Mouse (Mus musculus): Measurements from ENCODE around the gene Unk. TPM values are rescaled to one million over a fixed set of nuclear protein-coding genes. Genes with fewer than 3 reads are reported as not detected.

Unk gene
- total RNA-seq (2015; ENCODE audit: low replicate concordance) (12.2 and 15.1 TPM in 2 replicates), total RNA-seq (2017; ENCODE audit: low replicate concordance) (24.3 and 29.4 TPM in 2 replicates)

DNA sequence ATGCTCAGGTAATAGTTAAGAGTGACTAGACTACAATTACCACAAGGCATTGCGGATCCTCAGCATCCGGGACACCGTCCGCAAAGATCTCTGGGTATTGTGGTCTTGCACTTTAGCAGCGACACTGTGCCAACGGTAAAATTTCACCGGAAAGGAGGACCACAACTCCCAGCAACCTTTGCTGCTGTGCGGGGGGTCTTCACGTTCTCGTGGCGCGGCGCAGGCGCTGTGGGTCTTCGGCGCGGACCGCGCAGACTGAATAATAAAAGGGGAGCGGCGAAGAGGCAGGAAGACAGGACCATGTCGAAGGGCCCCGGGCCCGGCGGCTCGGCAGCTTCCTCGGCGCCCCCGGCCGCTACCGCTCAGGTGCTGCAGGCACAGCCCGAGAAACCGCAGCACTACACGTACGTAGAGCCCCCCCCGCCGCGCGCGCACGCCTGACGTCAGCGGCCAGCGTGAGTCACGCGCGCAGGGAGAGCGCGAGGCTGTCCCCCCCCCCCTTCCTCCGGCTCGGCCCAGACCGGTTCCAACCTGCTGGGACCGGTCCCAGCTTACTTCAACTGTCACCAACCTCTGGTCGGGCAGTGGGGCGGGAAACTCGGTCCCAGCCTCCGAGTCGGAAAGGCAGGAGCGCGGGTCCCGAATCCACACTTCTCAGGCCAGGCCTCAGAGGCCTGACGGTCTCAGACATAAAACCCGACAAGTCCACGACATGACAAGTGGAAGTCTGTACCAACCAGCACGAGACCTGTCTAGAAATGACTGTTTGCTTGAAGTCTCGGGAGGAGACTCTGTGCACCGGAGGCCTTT lies at the start of gene Unk:
Gene Unk (plus strand): TSS at position 235 of the 810 bp plus-strand sequence.
- peak; percentile 84 for ATAC-seq (replicated peaks; ENCODE audit: low FRiP score, poor library complexity, severe bottlenecking)

DNA sequence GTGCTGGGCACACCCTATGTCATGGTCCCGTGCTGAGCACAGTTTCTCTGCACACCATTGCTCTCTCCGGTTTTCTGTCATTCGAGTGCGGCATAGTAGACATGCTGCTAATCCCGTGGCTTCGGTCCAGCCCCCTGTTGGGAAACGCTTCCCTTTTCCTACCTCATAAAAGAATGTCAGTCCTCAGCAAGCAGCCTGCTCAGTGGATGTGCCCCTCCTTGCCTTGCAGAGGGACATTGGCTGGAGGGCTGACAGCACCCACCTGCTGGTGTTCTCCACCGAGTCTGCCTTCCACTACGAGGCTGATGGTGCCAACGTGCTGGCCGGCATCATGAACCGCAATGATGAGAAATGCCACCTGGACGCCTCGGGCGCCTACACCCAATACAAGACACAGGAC lies 47.6 kb upstream of the Unk start:
- ATAC-seq (replicated peaks; ENCODE audit: low FRiP score, poor library complexity, severe bottlenecking): no peak

DNA sequence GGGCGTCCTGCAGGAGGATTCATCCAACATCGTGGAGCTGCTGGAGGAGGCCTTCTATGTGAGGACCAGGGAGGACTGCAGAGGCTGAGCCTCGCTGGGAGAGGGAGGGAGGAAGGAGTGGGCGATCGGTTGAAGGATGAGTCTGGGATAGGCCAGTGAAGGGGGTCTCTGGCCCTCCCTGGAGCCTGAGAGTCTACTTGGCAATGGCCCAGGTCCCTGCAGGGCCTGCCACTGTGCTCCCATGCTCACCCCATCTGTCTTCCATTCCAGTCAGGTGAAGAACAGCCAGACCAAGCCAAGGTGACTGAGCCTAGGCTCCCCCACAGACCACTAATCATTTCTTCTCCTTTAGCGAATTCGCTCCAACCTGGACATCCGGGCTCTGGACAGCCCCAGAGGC lies 46.8 kb upstream of the Unk start:
- no peak for ATAC-seq (replicated peaks; ENCODE audit: low FRiP score, poor library complexity, severe bottlenecking)

DNA sequence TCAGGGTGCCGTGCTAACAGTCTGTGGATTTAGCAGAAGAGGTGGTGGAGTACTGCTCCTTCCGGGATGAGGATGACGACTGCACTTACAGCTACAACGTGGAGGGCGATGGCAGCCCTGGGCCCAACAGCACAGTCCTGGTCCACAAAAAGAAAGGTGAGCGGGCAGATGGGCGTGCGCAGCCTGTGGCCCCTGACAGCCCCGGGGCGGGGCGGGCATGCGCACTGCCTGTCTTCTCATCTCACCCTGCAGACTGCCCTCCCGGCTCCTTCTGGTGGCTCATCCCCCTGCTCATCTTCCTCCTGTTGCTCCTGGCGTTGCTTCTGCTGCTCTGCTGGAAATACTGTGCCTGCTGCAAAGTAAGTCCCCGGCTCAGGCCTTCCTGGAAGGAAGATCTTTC lies 40.4 kb upstream of the Unk start:
- ATAC-seq (replicated peaks; ENCODE audit: low FRiP score, poor library complexity, severe bottlenecking): no peak

DNA sequence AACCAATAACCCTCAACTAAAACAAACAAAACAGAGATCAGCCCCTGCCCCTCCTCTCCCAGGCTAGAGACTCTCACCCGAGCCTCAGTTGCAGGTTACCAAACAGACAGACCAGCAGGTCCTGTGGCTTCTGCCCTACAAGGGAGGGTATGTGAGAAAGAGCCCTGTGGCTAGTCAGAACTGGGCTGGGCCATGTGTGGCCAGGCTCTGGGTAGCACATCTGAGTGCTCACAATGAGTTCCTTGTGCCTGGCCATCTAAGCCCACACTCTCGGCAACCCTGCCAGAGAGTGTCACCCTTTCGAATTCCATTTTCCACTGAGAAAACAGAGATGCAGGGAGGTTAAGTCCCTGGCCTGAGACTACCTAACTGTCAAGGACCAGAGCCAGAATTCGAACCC lies 38.0 kb upstream of the Unk start:
- ATAC-seq (replicated peaks; ENCODE audit: low FRiP score, poor library complexity, severe bottlenecking): no peak

DNA sequence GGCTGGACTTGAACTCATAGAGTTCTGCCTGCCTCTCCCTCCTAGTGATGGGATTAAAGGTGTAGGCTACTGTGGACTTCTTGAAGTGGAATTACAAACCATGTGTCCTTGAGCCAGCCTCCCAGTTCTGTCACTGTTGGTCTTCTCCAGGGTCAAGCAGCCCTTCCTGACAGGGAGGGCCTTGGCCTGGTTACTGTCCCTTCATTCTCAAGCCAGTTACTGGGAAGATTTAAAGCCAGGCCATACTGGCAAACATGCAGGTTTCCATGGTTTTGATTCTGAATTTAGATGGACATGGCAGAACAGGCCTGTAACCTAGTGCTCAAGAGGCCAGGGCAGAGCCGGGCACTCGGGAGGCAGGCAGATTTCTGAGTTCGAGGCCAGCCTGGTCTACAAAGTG lies 34.9 kb upstream of the Unk start:
- no peak for ATAC-seq (replicated peaks; ENCODE audit: low FRiP score, poor library complexity, severe bottlenecking)

DNA sequence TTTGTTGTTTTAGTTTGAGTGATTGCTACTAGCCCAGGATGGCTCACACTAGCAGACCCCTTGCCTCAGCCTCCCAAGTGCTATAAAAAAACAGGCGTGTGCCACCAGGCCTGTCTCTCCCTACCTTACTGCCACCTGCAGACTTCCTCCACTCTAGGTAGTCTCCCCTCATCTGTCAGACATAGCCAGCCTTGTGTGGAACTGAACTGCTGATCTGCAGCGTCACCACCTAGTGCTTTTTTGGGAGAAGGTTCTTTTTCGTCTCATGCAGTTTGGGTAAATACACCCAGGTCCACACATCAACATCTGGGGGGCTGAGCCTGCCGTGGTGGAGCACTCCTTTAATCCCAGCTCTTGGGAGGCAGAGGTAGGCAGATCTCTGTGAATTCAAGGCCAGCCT lies 33.1 kb upstream of the Unk start:
- no peak for ATAC-seq (replicated peaks; ENCODE audit: low FRiP score, poor library complexity, severe bottlenecking)

DNA sequence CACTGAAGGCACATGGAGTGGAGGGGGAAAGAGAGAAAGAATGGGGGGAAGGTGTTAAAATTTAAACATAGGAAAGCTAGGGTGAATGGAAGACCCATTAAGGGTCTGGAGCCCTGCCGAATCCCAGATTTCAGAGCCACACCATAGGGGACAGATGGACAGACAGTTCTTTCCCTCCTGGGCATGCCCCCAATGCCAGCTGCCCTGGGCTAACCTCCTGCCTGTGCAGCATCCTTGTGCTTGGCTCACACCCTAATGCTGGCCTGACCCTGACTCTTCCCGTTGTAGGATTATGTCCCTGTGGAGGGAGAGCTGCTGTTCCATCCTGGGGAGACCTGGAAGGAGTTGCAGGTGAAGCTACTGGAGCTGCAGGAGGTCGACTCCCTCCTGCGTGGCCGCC lies 32.5 kb upstream of the Unk start:
- ATAC-seq (replicated peaks; ENCODE audit: low FRiP score, poor library complexity, severe bottlenecking): no peak

DNA sequence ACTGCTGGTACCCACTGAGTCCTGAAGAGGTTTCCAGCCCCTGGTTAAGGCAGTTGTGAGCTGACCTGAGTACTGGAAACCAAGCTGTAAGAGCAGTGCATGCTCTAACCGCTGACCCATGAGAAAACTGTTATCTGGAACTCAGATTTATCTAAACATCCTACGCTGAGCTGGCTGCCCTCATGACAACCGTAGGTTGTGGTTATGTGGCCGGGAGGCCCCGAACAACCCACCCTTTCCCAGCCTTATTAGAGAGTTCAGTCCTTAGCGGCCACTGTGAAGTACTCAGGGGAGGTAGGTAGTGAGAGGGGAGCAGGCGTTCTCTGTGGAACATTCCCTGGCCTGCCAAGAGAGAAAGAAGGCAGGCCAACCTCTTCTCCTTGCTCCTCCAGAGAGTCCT lies 31.1 kb upstream of the Unk start:
- no peak for ATAC-seq (replicated peaks; ENCODE audit: low FRiP score, poor library complexity, severe bottlenecking)

DNA sequence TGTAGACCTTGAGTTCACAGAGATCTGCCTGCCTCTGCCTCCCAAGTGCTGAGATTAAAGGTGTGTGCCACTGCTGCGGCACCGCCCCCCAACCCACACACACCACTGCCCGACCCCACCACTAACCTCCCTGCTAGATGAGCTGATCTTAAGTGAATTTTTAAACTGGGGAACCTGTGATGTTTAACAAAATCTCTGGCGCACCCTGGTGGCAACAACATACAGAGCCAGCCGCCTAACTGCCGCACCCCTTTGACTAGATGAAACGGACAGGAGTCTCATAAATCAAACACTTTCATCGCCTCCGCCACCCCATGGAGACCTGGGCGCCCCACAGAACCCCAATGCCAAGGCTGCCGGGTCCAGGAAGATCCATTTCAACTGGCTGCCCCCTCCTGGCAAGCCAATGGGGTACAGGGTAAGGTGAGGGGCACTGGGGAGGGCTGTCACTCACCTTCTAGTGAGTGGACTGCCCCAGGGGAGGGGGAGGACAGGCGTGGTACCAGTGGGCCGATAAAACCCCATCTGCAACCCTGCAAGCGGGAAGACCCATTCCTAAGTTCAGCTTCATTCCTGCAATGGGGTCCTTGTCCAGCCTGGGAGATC lies 30.5 kb upstream of the Unk start:
- ATAC-seq (replicated peaks; ENCODE audit: low FRiP score, poor library complexity, severe bottlenecking): peak; percentile 53

DNA sequence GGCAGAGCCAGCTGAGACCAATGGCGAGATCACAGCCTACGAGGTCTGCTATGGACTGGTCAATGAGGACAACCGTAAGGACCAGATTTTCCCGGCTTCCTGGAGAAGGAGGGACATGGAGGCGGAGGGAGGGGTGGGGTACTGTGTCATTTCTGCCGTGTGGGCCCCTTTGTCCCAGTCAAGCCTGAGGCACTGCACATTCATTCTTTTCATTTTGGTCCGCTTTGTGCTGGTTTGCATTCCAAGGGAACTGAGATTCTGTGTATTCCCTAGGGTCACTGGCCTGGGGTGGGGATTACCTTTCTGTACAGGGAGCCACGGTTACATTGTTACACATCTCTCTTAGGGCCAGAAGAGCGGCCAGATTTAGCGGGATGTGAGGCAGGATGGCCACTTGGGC lies 29.5 kb upstream of the Unk start:
- no peak for ATAC-seq (replicated peaks; ENCODE audit: low FRiP score, poor library complexity, severe bottlenecking)

DNA sequence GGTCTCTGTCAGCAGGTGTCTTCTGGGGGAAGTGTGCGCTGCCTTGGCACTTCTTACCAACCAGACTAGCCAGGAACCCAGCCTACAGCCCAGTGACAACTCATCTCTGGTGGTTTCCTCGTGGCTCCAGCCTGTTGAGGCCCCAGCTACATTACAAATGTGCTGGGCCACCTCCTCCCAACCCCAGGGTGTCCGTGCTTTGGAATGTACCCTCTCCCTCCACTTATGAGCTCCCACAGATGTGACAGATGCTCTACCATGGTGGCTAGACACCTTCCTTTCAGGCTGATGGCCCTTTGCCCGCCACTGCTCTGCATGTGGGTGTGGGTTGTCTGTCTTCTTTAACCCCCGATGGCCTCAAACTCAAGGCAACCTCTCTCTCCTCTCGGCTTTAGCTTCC lies 28.4 kb upstream of the Unk start:
- no peak for ATAC-seq (replicated peaks; ENCODE audit: low FRiP score, poor library complexity, severe bottlenecking)

DNA sequence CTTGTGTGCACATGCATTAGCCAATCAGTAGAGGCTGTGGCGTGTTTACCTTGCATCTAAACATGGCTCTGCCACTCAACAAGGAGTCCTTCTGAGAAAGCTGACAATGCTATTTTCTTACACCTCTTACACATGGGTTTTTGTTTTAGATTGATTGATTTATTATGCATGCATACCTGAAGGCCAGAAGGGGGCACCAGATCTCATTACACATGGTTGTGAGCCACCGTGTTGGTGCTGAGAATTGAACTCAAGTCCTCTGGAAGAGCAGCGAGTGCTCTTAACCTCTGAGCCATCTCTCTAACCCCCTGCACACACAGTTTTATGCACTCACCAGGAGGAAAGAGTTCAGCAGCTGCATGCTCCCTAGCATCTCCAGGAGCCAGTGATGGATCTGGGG lies 27.2 kb upstream of the Unk start:
- ATAC-seq (replicated peaks; ENCODE audit: low FRiP score, poor library complexity, severe bottlenecking): no peak

DNA sequence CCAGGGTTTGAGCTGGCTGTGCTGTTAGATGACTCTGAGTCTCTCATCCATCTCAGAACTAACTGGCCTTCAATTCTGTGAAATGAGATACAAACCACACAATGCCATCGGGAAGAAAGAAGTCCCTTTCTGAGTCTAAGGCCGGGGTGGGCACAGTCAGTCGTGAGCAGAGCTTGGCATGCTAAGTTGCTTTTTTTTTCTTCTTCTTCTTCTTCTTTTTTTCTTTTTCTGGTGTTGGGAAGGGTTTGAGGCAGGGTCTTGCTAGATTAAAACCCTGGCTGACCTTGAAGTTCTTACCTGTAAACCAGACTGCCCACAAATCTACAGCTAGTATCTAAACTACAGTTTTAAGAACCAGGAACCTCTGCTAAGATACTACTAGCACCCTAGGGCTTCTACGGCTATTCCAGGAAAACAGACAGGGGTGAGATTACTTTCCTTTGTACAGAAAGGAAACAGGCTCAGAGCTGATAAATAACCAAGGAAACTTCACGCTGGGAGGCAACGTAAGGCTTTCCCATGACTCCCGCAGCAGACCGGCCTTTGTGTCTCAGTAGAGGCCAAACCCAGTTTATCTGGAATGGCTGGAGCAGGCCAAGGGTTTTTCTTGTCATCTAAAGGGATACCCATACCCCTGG lies 25.8 kb upstream of the Unk start:
- ATAC-seq (replicated peaks; ENCODE audit: low FRiP score, poor library complexity, severe bottlenecking): no peak

DNA sequence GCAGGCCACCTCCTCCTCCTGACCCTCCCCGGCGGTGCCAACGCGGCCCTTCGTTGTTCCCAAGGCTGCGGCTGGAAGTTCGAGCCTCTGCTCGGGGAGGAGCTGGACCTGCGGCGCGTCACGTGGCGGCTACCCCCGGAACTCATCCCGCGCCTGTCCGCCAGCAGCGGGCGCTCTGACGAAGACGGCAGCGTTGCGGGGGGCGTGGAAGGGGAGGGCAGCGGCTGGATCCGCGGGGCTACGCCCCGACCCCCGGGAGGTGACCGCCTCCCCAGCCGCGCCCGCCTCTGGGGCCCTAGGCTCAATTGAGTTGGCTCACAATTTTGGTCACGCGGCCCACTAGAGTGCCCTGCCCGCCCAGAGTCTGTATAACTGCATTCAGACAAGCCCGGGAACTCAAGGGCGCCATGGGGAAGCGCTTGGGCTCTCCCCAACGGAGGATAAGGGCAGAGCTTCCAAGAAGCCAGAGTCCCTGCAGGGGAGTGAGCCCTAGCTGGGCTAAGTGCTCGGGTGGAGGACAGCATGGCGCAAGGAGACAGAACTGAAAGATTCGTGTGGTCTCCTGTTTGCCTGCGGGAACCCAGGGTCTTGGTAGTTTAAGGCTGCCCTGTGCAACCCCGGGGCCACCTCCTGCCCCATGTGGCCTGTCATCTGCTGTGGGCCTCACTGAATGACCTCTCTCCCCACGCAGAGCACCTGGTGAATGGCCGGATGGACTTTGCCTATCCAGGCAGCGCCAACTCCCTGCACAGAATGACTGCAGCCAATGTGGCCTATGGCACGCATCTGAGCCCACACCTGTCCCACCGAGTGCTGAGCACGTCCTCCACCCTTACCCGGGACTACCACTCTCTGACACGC lies 25.1 kb upstream of the Unk start:
- peak; percentile 31; the same call in 1 of the 2 replicates for ATAC-seq (replicated peaks; ENCODE audit: low FRiP score, poor library complexity, severe bottlenecking)

DNA sequence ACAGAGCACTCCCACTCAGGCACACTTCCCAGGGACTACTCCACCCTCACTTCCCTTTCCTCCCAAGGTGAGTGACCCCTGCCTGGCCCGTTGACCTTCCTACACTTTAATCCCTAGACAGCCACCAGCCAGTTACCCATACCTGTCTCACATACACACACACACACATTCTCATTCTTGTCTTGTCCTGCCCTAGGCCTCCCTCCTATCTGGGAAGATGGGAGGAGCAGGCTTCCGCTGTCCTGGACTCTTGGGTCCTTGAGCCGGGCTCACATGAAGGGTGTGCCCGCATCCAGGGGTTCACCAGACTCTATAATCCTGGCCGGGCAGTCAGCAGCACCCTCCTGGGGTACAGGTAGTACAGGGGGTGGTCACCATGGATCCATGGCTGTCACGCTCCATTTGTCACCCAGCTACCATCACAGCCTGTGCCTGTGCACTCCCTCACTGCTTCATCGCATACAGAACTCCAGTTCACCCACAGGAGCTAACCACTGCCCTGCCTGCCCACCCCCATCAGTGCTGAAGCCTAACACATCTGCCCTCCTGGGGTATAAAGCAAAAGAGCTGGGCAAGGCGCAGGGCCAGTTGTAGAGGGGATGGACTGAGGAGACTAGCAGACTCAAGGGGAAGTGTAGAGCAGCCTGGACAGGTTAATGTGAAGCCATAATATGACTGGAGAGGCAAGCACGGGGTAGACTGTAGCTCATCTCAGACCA lies 24.3 kb upstream of the Unk start:
- ATAC-seq (replicated peaks; ENCODE audit: low FRiP score, poor library complexity, severe bottlenecking): no peak

DNA sequence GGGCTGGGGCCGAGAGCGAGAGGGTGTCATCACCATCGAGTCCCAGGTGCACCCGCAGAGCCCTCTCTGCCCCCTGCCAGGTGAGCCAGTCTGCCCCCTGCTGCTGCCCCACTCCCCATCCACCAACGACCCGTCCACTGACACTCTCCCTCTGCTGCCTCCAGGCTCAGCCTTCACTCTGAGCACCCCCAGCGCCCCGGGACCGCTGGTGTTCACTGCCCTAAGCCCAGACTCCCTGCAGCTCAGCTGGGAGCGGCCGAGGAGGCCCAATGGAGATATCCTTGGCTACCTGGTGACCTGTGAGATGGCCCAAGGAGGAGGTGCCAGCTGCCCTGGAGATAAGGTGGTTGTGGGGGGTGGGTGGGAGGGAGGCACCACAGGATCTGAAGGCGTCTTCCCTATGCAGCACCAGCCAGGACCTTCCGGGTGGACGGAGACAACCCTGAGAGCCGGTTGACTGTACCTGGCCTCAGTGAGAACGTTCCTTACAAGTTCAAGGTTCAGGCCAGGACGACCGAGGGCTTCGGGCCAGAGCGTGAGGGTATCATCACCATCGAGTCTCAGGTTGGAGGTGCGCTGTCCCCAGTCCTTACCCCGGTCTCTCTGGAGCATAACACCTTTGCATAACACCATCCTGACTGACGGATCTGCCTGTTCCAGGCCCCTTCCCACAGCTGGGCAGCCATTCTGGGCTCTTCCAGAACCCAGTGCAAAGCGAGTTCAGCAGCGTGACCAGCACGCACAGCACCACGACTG lies 22.8 kb upstream of the Unk start:
- ATAC-seq (replicated peaks; ENCODE audit: low FRiP score, poor library complexity, severe bottlenecking): no peak

DNA sequence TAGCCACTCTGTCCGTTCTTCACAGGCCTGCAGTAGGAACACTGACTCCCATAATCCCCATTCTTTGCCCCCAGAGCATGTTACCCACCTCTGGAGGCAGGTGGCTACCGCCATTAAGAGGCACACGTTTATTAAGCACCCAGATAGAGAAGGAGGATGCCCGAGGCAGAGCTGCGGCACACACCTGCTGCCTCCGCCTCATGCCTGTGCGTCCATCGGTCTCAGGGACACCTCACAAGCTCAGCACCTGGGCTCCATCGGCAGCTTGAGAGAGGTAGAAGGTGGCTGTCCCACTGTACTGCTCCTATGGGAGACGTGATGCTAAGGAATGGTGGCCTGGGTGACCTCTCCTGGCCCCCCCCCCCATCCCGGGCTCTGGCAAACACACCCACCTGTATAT lies 21.7 kb upstream of the Unk start:
- ATAC-seq (replicated peaks; ENCODE audit: low FRiP score, poor library complexity, severe bottlenecking): no peak

DNA sequence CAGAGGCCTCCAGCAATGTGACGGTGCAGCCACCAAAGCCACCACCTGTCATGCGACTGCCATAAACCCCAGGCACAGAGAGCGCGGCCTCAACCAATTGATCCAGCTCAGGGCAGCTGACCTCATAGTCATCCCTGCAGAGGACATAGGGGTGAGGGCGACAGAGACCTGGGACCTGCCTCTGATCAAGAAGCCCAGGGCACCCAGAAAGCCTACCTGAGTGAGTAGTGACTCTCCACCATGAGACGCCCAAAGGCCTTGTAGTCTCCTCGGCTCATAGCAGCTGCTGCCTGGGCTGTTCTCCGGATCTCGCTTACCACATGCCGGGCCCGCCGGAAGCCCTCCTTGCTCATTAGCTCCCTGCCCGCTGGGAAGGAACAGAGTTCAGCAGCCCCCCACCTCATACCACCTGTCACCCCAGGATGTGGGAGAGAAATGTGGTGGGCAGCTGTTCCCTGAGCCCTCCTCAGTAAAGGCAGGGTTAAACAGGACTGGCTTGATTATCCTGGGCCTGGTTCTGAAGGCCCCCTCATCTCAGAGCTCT lies 21.2 kb upstream of the Unk start:
- ATAC-seq (replicated peaks; ENCODE audit: low FRiP score, poor library complexity, severe bottlenecking): no peak
